Mouse (Mus musculus): ENCODE measurements around the gene Fgf10.

DNA sequence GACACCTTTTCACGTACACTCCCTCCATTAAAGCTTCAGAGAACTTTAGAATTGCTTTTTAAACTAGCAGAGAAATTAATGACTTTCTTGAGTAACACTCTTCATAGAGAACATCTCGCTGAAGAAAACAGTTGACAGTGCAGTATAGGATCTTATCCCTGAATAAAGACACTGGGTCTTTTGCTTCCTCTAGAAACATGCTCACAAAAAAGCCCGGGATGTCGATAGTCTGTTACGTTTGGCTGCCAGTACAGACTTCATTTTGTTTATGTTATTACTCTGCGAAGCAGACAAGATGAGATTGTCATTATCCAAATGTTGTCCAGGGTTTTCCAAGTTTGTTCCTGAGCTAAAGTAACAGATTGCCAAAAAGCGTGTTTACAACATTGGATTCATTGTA is 75.2 kb downstream of the Fgf10 start:
- no peak for TF ChIP-seq CTCF (conservative IDR thresholded peaks at IDR 0.05; ENCODE audit: insufficient read depth, insufficient read length, low read depth, low read length)
- TF ChIP-seq POLR2A (IDR thresholded peaks at IDR 0.05; ENCODE audit: low read depth, low read length), result no peak
